Mouse (Mus musculus): ENCODE measurements around the gene Ndufaf2.

- TF ChIP-seq CTCF (conservative IDR thresholded peaks at IDR 0.05; ENCODE audit: low read length) (no peak), NANOG (IDR thresholded peaks at IDR 0.05; ENCODE audit: borderline replicate concordance, low read length) (no peak)
These were observed 196.5 kb downstream of the Ndufaf2 start for GRCm38 (mm10) chr13:107961972-107962371.

All from E14TG2a.4 (cell line).